Mouse (Mus musculus) kidney, adult 18-20 months (tissue): ENCODE data around the gene Itgbl1.
"Not testable (repeated sequence)": the region's sequence is repeated elsewhere in the genome, so short reads cannot be mapped to it uniquely, and the experiment has no call there.

Experiments
- DNase-seq: peaks from one replicate; pipeline ENCODE4 v3.0.0; 2021

Itgbl1 gene

GRCm38 (mm10) chr14:123659921-123660385 lies at the start of gene Itgbl1:
Gene Itgbl1, plus strand, starts transcription at chr14:123659971.
- DNase-seq: no peak

- no peak for DNase-seq
Measured at GRCm38 (mm10) chr14:123622969-123623368, 36.8 kb upstream of the Itgbl1 start.

GRCm38 (mm10) chr14:123626501-123627179 lies 33.1 kb upstream of the Itgbl1 start, which contains the start of gene Nalcn:
Gene Nalcn, minus strand, starts transcription at chr14:123627144.
- DNase-seq: no peak

- DNase-seq: no peak
Measured at GRCm38 (mm10) chr14:123627180-123627562, 32.6 kb upstream of the Itgbl1 start.

- DNase-seq: no peak
Measured at GRCm38 (mm10) chr14:123661091-123661491, 1.3 kb downstream of the Itgbl1 start.

- no peak for DNase-seq
Measured at GRCm38 (mm10) chr14:123662386-123662785, 2.6 kb downstream of the Itgbl1 start.

GRCm38 (mm10) chr14:123663206-123663605 lies 3.4 kb downstream of the Itgbl1 start:
- DNase-seq: no peak

- DNase-seq: no peak
Measured at GRCm38 (mm10) chr14:123664451-123664850, 4.7 kb downstream of the Itgbl1 start.

GRCm38 (mm10) chr14:123671076-123671475 lies 11.3 kb downstream of the Itgbl1 start:
- not testable (repeated sequence) for DNase-seq

GRCm38 (mm10) chr14:123678091-123678490 lies 18.3 kb downstream of the Itgbl1 start:
- no peak for DNase-seq

- no peak for DNase-seq
Measured at GRCm38 (mm10) chr14:123714751-123715150, 55.0 kb downstream of the Itgbl1 start.

GRCm38 (mm10) chr14:123742055-123742454 lies 82.3 kb downstream of the Itgbl1 start:
- DNase-seq: no peak

GRCm38 (mm10) chr14:123751017-123751416 lies 91.2 kb downstream of the Itgbl1 start:
- DNase-seq: no peak

GRCm38 (mm10) chr14:123759534-123759933 lies 99.8 kb downstream of the Itgbl1 start:
- DNase-seq: no peak

- DNase-seq: no peak
Measured at GRCm38 (mm10) chr14:123760079-123760478, 100.3 kb downstream of the Itgbl1 start.

GRCm38 (mm10) chr14:123801744-123802143 lies 142.0 kb downstream of the Itgbl1 start:
- no peak for DNase-seq

- no peak for DNase-seq
Measured at GRCm38 (mm10) chr14:123837662-123838061, 177.9 kb downstream of the Itgbl1 start.

- no peak for DNase-seq
Measured at GRCm38 (mm10) chr14:123843675-123844425, 184.1 kb downstream of the Itgbl1 start.

- no peak for DNase-seq
Measured at GRCm38 (mm10) chr14:123864531-123864930, 204.8 kb downstream of the Itgbl1 start.

GRCm38 (mm10) chr14:123865779-123866726 lies 206.3 kb downstream of the Itgbl1 start:
- no peak for DNase-seq

- DNase-seq: no peak
Measured at GRCm38 (mm10) chr14:123927903-123928302, 268.1 kb downstream of the Itgbl1 start.

GRCm38 (mm10) chr14:123966531-123966930 lies 306.8 kb downstream of the Itgbl1 start:
- no peak for DNase-seq

GRCm38 (mm10) chr14:123967996-123968395 lies 308.2 kb downstream of the Itgbl1 start:
- no peak for DNase-seq
